Mouse (Mus musculus) testis, adult 2 months (tissue): ENCODE measurements at regions not wholly inside any gene's neighbourhood (a gene's known extent, or its start where the extent isn't known, plus 50 kb on each side); places are given as distances from the start of the nearest gene placed in this dataset.

Experiments
- CTCF ChIP-seq: fragments of 200-500 bp; IDR thresholded peaks from 2 replicates; pipeline ENCODE4 v1.5.1; 2012; ENCODE audit warnings: low read depth, mild to moderate bottlenecking, inconsistent platforms, low read length, moderate library complexity; ENCODE audit not compliant: control insufficient read depth, insufficient read depth, insufficient replicate concordance
- POLR2A ChIP-seq: fragments of 200-500 bp; IDR thresholded peaks from 2 replicates; pipeline ENCODE4 v1.6.1; 2012; ENCODE audit warnings: low read depth, mild to moderate bottlenecking, inconsistent platforms, low read length, moderate library complexity; ENCODE audit not compliant: control insufficient read depth

GRCm38 (mm10) chr8:37063764-37064331 lies 70.4 kb downstream of the AI429214 start:
- no peak for TF ChIP-seq POLR2A
- peak; percentile 33; the same call in 1 of the 2 replicates for TF ChIP-seq CTCF
